Mouse (Mus musculus) limb, embryonic 12.5 days (tissue): ENCODE measurements around the gene Kat6b. TPM values are rescaled to one million over a fixed set of nuclear protein-coding genes. Genes with fewer than 3 reads are reported as not detected.

ENCODE experiments used
- ATAC-seq: fragments of 200-750 bp; cut with Nextera tagmentation; 2 replicates; pipeline ENCODE4 v1.8.0; 2017; ENCODE audit warnings: low read depth, moderate TSS enrichment; ENCODE audit not compliant: insufficient number of reproducible peaks, insufficient read depth, low FRiP score, low TSS enrichment
- H3K27ac ChIP-seq: fragments of 300-500 bp; sonication (generic); 2 replicates; pipeline ENCODE4 v1.5.1; 2016; ENCODE audit warnings: mild to moderate bottlenecking, moderate library complexity
- H3K27me3 ChIP-seq: fragments of 300-500 bp; sonication (generic); 2 replicates; pipeline ENCODE4 v1.6.1; 2016; ENCODE audit warnings: mild to moderate bottlenecking, moderate library complexity
- H3K36me3 ChIP-seq: fragments of 300-500 bp; sonication (generic); 2 replicates; pipeline ENCODE4 v1.6.1; 2016; ENCODE audit warnings: mild to moderate bottlenecking, moderate library complexity
- H3K4me1 ChIP-seq: fragments of 300-500 bp; sonication (generic); replicated peaks from 2 replicates; pipeline ENCODE4 v1.6.1; 2016
- H3K4me2 ChIP-seq: fragments of 300-500 bp; sonication (generic); 2 replicates; pipeline ENCODE4 v1.6.1; 2016; ENCODE audit warnings: mild to moderate bottlenecking, moderate library complexity
- H3K4me3 ChIP-seq: fragments of 300-500 bp; sonication (generic); replicated peaks from 2 replicates; pipeline ENCODE4 v1.5.1; 2016; ENCODE audit warnings: mild to moderate bottlenecking
- H3K9ac ChIP-seq: fragments of 300-500 bp; sonication (generic); replicated peaks from 2 replicates; pipeline ENCODE4 v1.6.1; 2016; ENCODE audit warnings: mild to moderate bottlenecking, moderate library complexity
- H3K9me3 ChIP-seq: fragments of 300-500 bp; sonication (generic); 2 replicates; pipeline ENCODE4 v1.6.1; 2016; ENCODE audit warnings: mild to moderate bottlenecking, moderate library complexity
- WGBS: fragments of 180-500 bp; shearing (Covaris S2); methylation state at CpG from one replicate; pipeline ENCODE4 v1.1.7; 2016; 5-methylcytosine and 5-hydroxymethylcytosine counted together
- polyA plus RNA-seq: library from polyadenylated mRNA; unstranded; fragments of >200 nt; fragmentation: Nextera tagmentation; extraction: Ambion mirVana; gene quantifications from 2 replicates; pipeline ENCODE4 v1.2.1, GENCODE M21; 2016

The Kat6b gene
- polyA plus RNA-seq, 1 experiment from 2014 or later, result 31.3 TPM

GRCm38 (mm10) chr14:21600628-21601027, 119.4 kb downstream of the Kat6b start:
- no peak overlapping the region for H3K27ac ChIP-seq
- 64% methylated on average over 1 of the region's 1 CpGs for WGBS
- peaks cover 9% of the 10 kb centered on the region for H3K36me3 ChIP-seq
- H3K4me3 ChIP-seq, result no peak overlapping the region
- H3K27me3 ChIP-seq, result no peaks in the 10 kb centered on the region
- H3K9me3 ChIP-seq, result no peaks in the 10 kb centered on the region
- ATAC-seq, result no peak
- no peak overlapping the region for H3K9ac ChIP-seq
- peaks cover 33% of the 10 kb centered on the region for H3K4me1 ChIP-seq
- H3K4me2 ChIP-seq, result no peak overlapping the region

- 75% methylated on average over 12 of the region's 12 CpGs for WGBS
- peaks cover 33% of the 10 kb centered on the region for H3K4me1 ChIP-seq
- no peak overlapping the region for H3K4me2 ChIP-seq
- no peak overlapping the region for H3K4me3 ChIP-seq
- H3K9ac ChIP-seq, result no peak overlapping the region
- no peak for ATAC-seq
- H3K27me3 ChIP-seq, result no peaks in the 10 kb centered on the region
- H3K36me3 ChIP-seq, result peaks cover 4% of the 10 kb centered on the region; the same call in 1 of the 2 replicates
- H3K9me3 ChIP-seq, result no peaks in the 10 kb centered on the region
- H3K27ac ChIP-seq, result peak overlapping the region; percentile 24; the same call in 1 of the 2 replicates
These were observed 120.9 kb downstream of the Kat6b start for GRCm38 (mm10) chr14:21602166-21602565.

- no peak for ATAC-seq
- Histone ChIP-seq H3K9ac (no peak overlapping the region), H3K36me3 (no peaks in the 10 kb centered on the region), H3K4me3 (no peak overlapping the region), H3K4me1 (peaks cover 38% of the 10 kb centered on the region), H3K27ac (no peak overlapping the region), H3K9me3 (no peaks in the 10 kb centered on the region), H3K4me2 (no peak overlapping the region), H3K27me3 (no peaks in the 10 kb centered on the region)
- WGBS, result 84% methylated on average over 4 of the region's 4 CpGs
These were observed 121.7 kb downstream of the Kat6b start for GRCm38 (mm10) chr14:21602937-21603336.

GRCm38 (mm10) chr14:21607686-21608085, 126.5 kb downstream of the Kat6b start:
- Histone ChIP-seq H3K9me3 (no peaks in the 10 kb centered on the region), H3K9ac (no peak overlapping the region), H3K27me3 (no peaks in the 10 kb centered on the region), H3K27ac (0 out of 2 replicates have a peak overlapping the region, but pooled peaks have one; percentile 9), H3K4me3 (no peak overlapping the region), H3K36me3 (peaks cover 13% of the 10 kb centered on the region; the same call in 1 of the 2 replicates), H3K4me2 (no peak overlapping the region), H3K4me1 (peaks cover 34% of the 10 kb centered on the region)
- ATAC-seq, result no peak
- WGBS, result 55% methylated on average over 4 of the region's 4 CpGs

DNA sequence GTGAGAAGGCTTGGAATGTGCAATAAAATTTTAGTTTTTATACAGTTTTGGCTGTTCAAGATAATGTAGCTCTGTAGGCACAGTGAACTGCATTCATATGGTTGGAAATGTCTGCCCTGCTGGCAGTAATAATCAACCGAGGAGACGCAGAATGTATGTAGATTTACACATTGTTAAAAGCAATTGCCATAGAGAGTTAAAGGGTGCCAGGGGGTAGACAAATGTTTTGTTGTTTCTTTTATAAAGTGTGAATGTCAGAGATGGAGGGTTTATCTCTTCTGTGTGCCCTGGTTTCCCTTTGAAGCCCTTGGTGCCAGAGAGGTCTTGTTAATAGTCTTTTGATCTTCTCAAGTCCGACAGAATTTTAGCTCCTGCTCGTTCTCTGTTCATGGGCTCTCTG, 127.7 kb downstream of the Kat6b start:
- Histone ChIP-seq H3K9me3 (no peaks in the 10 kb centered on the region), H3K4me1 (peaks cover 40% of the 10 kb centered on the region), H3K27me3 (no peaks in the 10 kb centered on the region), H3K4me3 (no peak overlapping the region), H3K4me2 (no peak overlapping the region), H3K9ac (no peak overlapping the region), H3K36me3 (peaks cover 15% of the 10 kb centered on the region; the same call in 1 of the 2 replicates), H3K27ac (peak overlapping the region; percentile 9; the same call in 1 of the 2 replicates)
- WGBS, result 11% methylated on average over 4 of the region's 4 CpGs
- no peak for ATAC-seq

DNA sequence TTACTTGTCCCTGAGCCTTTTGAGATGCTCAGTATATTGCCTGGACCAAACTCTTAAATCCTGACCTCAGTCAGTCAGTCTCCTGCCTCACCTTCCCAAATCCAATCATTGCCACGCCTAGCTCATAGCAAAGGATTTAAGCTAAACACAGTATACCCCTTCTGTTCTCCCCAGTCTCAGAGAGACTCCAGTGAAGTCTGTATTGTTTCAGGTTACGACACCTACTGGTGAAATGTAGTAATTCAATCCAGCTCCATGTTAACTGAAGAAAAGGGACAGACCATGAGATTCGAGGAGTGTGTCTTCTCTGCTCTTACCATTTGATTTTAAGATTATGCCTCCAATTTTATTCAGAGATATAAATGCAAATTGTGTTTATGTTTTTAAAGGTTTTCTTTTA, 129.0 kb downstream of the Kat6b start:
- no peak for ATAC-seq
- Histone ChIP-seq H3K4me2 (no peak overlapping the region), H3K9ac (no peak overlapping the region), H3K9me3 (no peaks in the 10 kb centered on the region), H3K4me3 (no peak overlapping the region), H3K4me1 (peaks cover 37% of the 10 kb centered on the region), H3K27me3 (no peaks in the 10 kb centered on the region), H3K27ac (no peak overlapping the region), H3K36me3 (peaks cover 15% of the 10 kb centered on the region; the same call in 1 of the 2 replicates)
- 17% methylated on average over 3 of the region's 3 CpGs for WGBS

DNA sequence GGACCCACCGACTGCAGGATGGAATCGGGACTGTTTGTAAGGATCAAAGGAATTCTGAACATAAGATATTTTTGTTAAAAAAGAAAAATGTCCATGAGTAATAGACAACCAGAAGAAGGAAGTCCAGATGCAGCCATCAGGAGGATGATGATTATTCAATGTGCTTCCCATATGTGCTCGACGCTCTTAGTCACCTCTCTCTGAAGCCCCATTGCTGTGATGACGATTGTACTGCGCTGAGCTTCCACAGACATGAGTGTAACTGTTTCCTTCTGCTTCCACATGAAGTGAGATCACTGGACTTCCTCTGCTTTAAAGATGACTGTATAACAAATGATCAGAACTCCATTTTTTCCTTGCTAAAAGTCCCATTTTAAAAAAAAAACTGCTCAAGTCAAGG, 131.8 kb downstream of the Kat6b start:
- Histone ChIP-seq H3K9ac (no peak overlapping the region), H3K4me3 (no peak overlapping the region), H3K36me3 (peaks cover 15% of the 10 kb centered on the region; the same call in 1 of the 2 replicates), H3K4me2 (no peak overlapping the region), H3K9me3 (no peaks in the 10 kb centered on the region), H3K27me3 (no peaks in the 10 kb centered on the region), H3K4me1 (peaks cover 44% of the 10 kb centered on the region), H3K27ac (no peak overlapping the region)
- 77% methylated on average over 6 of the region's 6 CpGs for WGBS
- no peak for ATAC-seq

DNA sequence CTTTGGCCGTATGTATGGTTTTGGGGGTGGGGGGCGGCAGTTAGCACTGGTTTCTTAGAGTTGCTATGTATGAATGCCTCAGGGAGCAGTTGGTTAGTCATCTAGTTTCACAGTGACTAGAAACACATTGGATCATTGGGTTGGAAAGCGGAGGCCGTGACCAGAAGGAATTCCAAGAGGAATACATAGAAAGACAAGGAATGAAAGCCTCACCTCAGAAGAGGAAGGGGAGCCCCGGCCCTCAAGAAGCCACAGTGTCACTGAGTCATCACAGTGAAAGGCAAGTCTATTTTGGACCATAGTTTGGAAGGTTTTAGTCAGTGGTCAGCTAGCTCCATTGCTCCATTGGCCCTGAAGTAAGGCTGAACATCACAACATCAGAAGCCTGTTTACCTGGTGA, 132.9 kb downstream of the Kat6b start:
- H3K4me2 ChIP-seq, result no peak overlapping the region
- H3K4me3 ChIP-seq, result no peak overlapping the region
- no peaks in the 10 kb centered on the region for H3K9me3 ChIP-seq
- H3K9ac ChIP-seq, result no peak overlapping the region
- no peak for ATAC-seq
- 0 out of 2 replicates have a peak overlapping the region, but pooled peaks have one; percentile 35 for H3K27ac ChIP-seq
- H3K36me3 ChIP-seq, result peaks cover 20% of the 10 kb centered on the region
- H3K27me3 ChIP-seq, result no peaks in the 10 kb centered on the region
- peaks cover 35% of the 10 kb centered on the region for H3K4me1 ChIP-seq
- WGBS, result 87% methylated on average over 5 of the region's 5 CpGs

- WGBS, result 90% methylated on average over 2 of the region's 2 CpGs
- H3K9ac ChIP-seq, result no peak overlapping the region
- H3K36me3 ChIP-seq, result peaks cover 29% of the 10 kb centered on the region
- no peaks in the 10 kb centered on the region for H3K9me3 ChIP-seq
- H3K27ac ChIP-seq, result no peak overlapping the region
- peaks cover 26% of the 10 kb centered on the region for H3K4me1 ChIP-seq
- no peaks in the 10 kb centered on the region for H3K27me3 ChIP-seq
- no peak overlapping the region for H3K4me3 ChIP-seq
- ATAC-seq, result no peak
- no peak overlapping the region for H3K4me2 ChIP-seq
These were observed 134.6 kb downstream of the Kat6b start for GRCm38 (mm10) chr14:21615853-21616252.

DNA sequence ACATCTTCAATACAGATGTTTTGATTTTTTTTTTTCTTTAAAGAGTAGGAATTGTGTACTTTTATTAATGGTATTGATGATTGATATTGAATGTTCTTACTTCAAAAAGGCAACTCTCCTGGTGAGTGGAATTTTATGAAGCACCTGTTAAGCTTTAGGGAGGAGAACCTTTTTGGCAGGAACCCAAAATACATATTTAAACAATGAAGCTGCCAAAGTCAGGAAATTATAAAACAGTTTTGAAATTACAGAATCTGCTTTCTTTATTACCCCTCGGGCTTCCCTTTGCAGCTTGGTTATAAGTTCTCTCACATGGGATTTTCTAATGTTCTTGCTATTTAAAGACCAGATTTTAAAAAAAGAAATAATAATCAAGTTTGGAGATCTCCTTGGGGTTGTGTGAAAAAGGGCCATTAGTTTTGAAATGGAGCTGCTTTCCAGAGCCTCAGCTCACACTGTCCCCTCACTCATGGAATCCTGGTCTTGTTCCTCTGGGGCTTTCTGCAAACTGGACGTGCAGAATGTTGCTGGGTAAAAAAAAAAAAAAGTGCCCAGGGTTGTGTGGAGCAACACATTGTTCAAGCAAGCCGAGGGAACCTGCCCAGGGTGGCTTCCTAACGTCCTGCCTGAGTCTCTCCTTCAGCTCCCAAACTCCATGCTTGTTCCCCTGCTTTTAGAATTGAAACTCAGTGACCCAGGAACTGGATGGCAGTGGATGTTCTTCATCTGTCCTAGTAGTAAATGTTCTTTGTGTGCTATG, 136.2 kb downstream of the Kat6b start:
- no peaks in the 10 kb centered on the region for H3K27me3 ChIP-seq
- no peak overlapping the region for H3K4me3 ChIP-seq
- H3K4me1 ChIP-seq, result peaks cover 26% of the 10 kb centered on the region
- peaks cover 23% of the 10 kb centered on the region for H3K36me3 ChIP-seq
- H3K27ac ChIP-seq, result peak overlapping the region; percentile 65
- H3K9ac ChIP-seq, result no peak overlapping the region
- ATAC-seq, result no peak
- no peaks in the 10 kb centered on the region for H3K9me3 ChIP-seq
- WGBS, result 40% methylated on average over 4 of the region's 4 CpGs
- no peak overlapping the region for H3K4me2 ChIP-seq

DNA sequence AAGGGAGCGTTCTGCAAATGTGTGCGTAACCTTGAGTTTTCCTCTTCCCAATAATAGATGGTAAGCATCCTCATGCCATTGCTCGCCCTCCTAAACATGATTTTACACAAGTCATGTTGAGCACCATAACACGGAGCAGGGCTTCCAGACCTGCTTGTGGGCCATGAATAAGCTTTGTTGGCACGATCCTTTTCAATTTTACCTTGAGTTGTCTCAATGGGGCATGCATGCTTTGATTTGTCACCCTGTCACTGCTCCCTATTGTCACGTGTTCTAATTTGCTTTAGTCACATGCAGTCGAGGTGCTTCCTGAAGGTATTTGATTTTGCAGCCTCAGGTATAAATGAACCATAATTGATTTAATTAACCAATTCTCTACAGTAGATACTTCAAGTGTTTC, 138.7 kb downstream of the Kat6b start:
- Histone ChIP-seq H3K4me3 (no peak overlapping the region), H3K9me3 (no peaks in the 10 kb centered on the region), H3K4me1 (peaks cover 23% of the 10 kb centered on the region), H3K9ac (no peak overlapping the region), H3K4me2 (no peak overlapping the region), H3K27ac (no peak overlapping the region), H3K36me3 (peaks cover 36% of the 10 kb centered on the region), H3K27me3 (no peaks in the 10 kb centered on the region)
- no peak for ATAC-seq
- WGBS, result 92% methylated on average over 7 of the region's 7 CpGs

DNA sequence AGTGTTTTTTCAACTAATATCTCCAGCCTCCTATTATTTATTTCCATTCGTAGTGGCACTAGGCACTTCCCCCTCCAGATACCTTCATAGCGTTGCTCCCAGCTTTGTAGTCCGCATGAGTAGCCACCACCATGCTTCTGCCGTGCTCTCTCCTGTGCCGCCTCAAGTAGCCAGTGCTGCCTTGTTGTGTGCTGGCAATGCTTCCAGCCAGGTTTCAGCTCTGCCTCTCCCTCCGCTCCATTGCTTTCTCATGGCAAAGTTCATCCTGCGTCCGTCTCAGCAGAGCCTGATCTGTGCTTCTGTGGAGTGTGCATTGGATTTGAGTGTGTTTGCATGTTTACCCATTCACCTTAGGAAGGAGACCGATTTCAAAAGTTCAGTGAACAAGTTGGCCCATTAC, 144.7 kb downstream of the Kat6b start:
- H3K36me3 ChIP-seq, result peaks cover 77% of the 10 kb centered on the region

More for the DNA sequence above, 144.7 kb downstream of the Kat6b start:
- WGBS, result 96% methylated on average over 9 of the region's 9 CpGs
- no peak overlapping the region for H3K4me3 ChIP-seq
- H3K9me3 ChIP-seq, result no peaks in the 10 kb centered on the region
- H3K9ac ChIP-seq, result no peak overlapping the region
- peaks cover 8% of the 10 kb centered on the region; the same call in 1 of the 2 replicates for H3K4me1 ChIP-seq
- H3K27me3 ChIP-seq, result no peaks in the 10 kb centered on the region
- no peak for ATAC-seq
- no peak overlapping the region for H3K4me2 ChIP-seq
- H3K27ac ChIP-seq, result no peak overlapping the region
